Mouse (Mus musculus): ENCODE measurements around the gene S100a14. TPM values are rescaled to one million over a fixed set of nuclear protein-coding genes. Genes with fewer than 3 reads are reported as not detected.

S100a14 gene
- polyA plus RNA-seq, 1 experiment from 2014 or later = 171 TPM

DNA sequence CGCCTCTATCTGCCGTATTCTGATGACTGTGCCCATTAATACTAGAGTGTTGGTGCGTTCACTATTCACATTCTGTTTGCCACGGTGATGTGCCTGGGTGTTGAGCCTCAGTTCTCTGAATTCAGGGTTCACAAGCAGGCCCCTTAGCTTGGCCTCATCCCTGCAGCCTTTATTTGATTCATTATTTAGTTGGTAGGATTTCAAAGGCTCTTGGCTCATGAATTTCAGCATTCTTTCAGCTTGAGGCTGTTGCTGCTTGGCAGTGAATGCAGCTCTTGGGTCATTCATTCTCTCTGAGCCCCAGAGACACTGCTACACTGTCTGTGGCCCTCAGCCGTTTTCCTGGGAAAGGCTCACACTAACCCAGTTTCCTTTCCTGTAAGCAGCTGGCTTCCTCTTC is 29.3 kb downstream of the S100a14 start:
- no peak for ATAC-seq (ENCODE audit: insufficient number of reproducible peaks, low FRiP score, low TSS enrichment, low read depth)
- WGBS = 51% methylated on average over 5 of the region's 5 CpGs
- Histone ChIP-seq H3K9ac (no peak overlapping the region), H3K4me3 (no peak overlapping the region), H3K4me2 (no peak overlapping the region), H3K27ac (0 out of 2 replicates have a peak overlapping the region, but pooled peaks have one; percentile 43), H3K9me3 (no peaks in the 10 kb centered on the region), H3K27me3 (no peaks in the 10 kb centered on the region), H3K36me3 (no peaks in the 10 kb centered on the region), H3K4me1 (peaks cover 7% of the 10 kb centered on the region; the same call in 1 of the 2 replicates)

GRCm38 (mm10) chr3:90560008-90560628 is 33.5 kb downstream of the S100a14 start, which contains the start of gene S100a3:
Gene S100a3 (plus strand): TSS chr3:90560578.
- no peak within 1 kb of the TSS for H3K4me2 ChIP-seq
- H3K27ac ChIP-seq = peak within 1 kb of the TSS; percentile 8; the same call in 1 of the 2 replicates
- no peaks in the 10 kb centered on the region for H3K36me3 ChIP-seq
- WGBS = 63% methylated on average over 6 of the region's 6 CpGs
- no peaks in the 10 kb centered on the region for H3K9me3 ChIP-seq
- peaks cover 7% of the 10 kb centered on the region; the same call in 1 of the 2 replicates for H3K4me1 ChIP-seq
- no peaks in the 10 kb centered on the region for H3K27me3 ChIP-seq
- no peak within 1 kb of the TSS for H3K9ac ChIP-seq
- no peak within 1 kb of the TSS for H3K4me3 ChIP-seq
- no peak for ATAC-seq (ENCODE audit: insufficient number of reproducible peaks, low FRiP score, low TSS enrichment, low read depth)

DNA sequence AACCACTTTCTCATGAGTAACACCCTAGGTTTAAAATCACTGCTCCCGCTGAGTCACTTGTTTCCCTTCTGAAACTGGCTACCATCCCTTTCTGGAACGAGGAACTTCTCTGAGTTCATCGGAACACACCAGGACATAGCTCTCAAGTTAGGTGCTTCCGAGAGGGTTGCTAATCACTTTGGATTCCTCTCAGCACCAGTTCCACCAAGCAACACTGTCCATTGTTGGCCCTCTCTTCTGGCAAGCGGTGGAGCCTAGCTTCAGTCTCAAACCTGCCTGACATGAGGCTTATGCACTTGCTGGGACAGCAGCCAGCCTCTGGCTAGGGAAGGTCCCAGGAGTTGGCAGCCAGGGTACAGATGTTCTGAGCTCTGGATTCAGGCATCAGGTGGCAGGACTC is 48.0 kb downstream of the S100a14 start:
- no peak for ATAC-seq (ENCODE audit: insufficient number of reproducible peaks, low FRiP score, low TSS enrichment, low read depth)
- Histone ChIP-seq H3K36me3 (no peaks in the 10 kb centered on the region), H3K4me3 (no peak overlapping the region), H3K4me2 (no peak overlapping the region), H3K27ac (no peak overlapping the region), H3K27me3 (no peaks in the 10 kb centered on the region), H3K9me3 (no peaks in the 10 kb centered on the region), H3K4me1 (peaks cover 6% of the 10 kb centered on the region), H3K9ac (no peak overlapping the region)
- 79% methylated on average over 5 of the region's 5 CpGs for WGBS

GRCm38 (mm10) chr3:90575320-90575719 is 48.7 kb downstream of the S100a14 start:
- no peak for ATAC-seq (ENCODE audit: insufficient number of reproducible peaks, low FRiP score, low TSS enrichment, low read depth)
- Histone ChIP-seq H3K4me3 (no peak overlapping the region), H3K9ac (no peak overlapping the region), H3K36me3 (no peaks in the 10 kb centered on the region), H3K4me1 (peaks cover 10% of the 10 kb centered on the region), H3K9me3 (no peaks in the 10 kb centered on the region), H3K27ac (no peak overlapping the region), H3K27me3 (no peaks in the 10 kb centered on the region), H3K4me2 (no peak overlapping the region)
- 77% methylated on average over 3 of the region's 3 CpGs for WGBS

- H3K9me3 ChIP-seq = no peaks in the 10 kb centered on the region
- no peak for ATAC-seq (ENCODE audit: insufficient number of reproducible peaks, low FRiP score, low TSS enrichment, low read depth)
- H3K4me2 ChIP-seq = no peak overlapping the region
- no peak overlapping the region for H3K27ac ChIP-seq
- no peak overlapping the region for H3K9ac ChIP-seq
- no peak overlapping the region for H3K4me3 ChIP-seq
- H3K4me1 ChIP-seq = peaks cover 11% of the 10 kb centered on the region
- H3K36me3 ChIP-seq = no peaks in the 10 kb centered on the region
- WGBS = 58% methylated on average over 10 of the region's 10 CpGs
- H3K27me3 ChIP-seq = no peaks in the 10 kb centered on the region
Observed at GRCm38 (mm10) chr3:90576351-90577001, 49.8 kb downstream of the S100a14 start.

Other genes with a start within 250 kb of the S100a14 start
- 13.3 and 14.2 TPM in 2 replicates for gene Gatad2b, start 233.7 kb upstream of the S100a14 start, polyA plus RNA-seq (2015; fragmentation: Nextera tagmentation; extraction: Ambion mirVana)
- gene Slc27a3, start 136.9 kb upstream of the S100a14 start, polyA plus RNA-seq (2015; fragmentation: Nextera tagmentation; extraction: Ambion mirVana) = 36.2 and 37.0 TPM in 2 replicates
- gene Ints3, start 93.2 kb upstream of the S100a14 start, polyA plus RNA-seq (2015; fragmentation: Nextera tagmentation; extraction: Ambion mirVana) = 25.6 and 28.0 TPM in 2 replicates
- gene Npr1, start 61.0 kb upstream of the S100a14 start, polyA plus RNA-seq (2015; fragmentation: Nextera tagmentation; extraction: Ambion mirVana) = 5.4 and 6.7 TPM in 2 replicates
- 171 and 176 TPM in 2 replicates for gene Ilf2, start 50.7 kb upstream of the S100a14 start, polyA plus RNA-seq (2015; fragmentation: Nextera tagmentation; extraction: Ambion mirVana)
- gene Snapin, start 35.8 kb upstream of the S100a14 start, polyA plus RNA-seq (2015; fragmentation: Nextera tagmentation; extraction: Ambion mirVana) = 89.9 and 95.4 TPM in 2 replicates
- 146 and 147 TPM in 2 replicates for gene Chtop, start 17.4 kb upstream of the S100a14 start, polyA plus RNA-seq (2015; fragmentation: Nextera tagmentation; extraction: Ambion mirVana)
- gene S100a1, start 12.5 kb upstream of the S100a14 start, polyA plus RNA-seq (2015; fragmentation: Nextera tagmentation; extraction: Ambion mirVana) = 38.7 and 40.1 TPM in 2 replicates
- 52.1 and 55.0 TPM in 2 replicates for gene S100a13, start 12.4 kb upstream of the S100a14 start, polyA plus RNA-seq (2015; fragmentation: Nextera tagmentation; extraction: Ambion mirVana)
- 426 and 454 TPM in 2 replicates for gene S100a16, start 10.4 kb downstream of the S100a14 start, polyA plus RNA-seq (2015; fragmentation: Nextera tagmentation; extraction: Ambion mirVana)
- gene S100a3, start 33.7 kb downstream of the S100a14 start, polyA plus RNA-seq (2015; fragmentation: Nextera tagmentation; extraction: Ambion mirVana) = 1.8 and 2.6 TPM in 2 replicates
- not detected in 2 replicates for gene S100a2, start 63.4 kb downstream of the S100a14 start, polyA plus RNA-seq (2015; fragmentation: Nextera tagmentation; extraction: Ambion mirVana)
- gene Gm42674, start 75.0 kb downstream of the S100a14 start, polyA plus RNA-seq (2015; fragmentation: Nextera tagmentation; extraction: Ambion mirVana) = not detected in 2 replicates
- gene S100a4, start 76.9 kb downstream of the S100a14 start, polyA plus RNA-seq (2015; fragmentation: Nextera tagmentation; extraction: Ambion mirVana) = 21.0 and 29.6 TPM in 2 replicates
- gene S100a5, start 81.7 kb downstream of the S100a14 start, polyA plus RNA-seq (2015; fragmentation: Nextera tagmentation; extraction: Ambion mirVana) = not detected in 2 replicates
- 481 and 553 TPM in 2 replicates for gene S100a6, start 86.0 kb downstream of the S100a14 start, polyA plus RNA-seq (2015; fragmentation: Nextera tagmentation; extraction: Ambion mirVana)
- gene S100a7a, start 127.2 kb downstream of the S100a14 start, polyA plus RNA-seq (2015; fragmentation: Nextera tagmentation; extraction: Ambion mirVana) = 8.4 and 9.6 TPM in 2 replicates
- 30.5 and 33.3 TPM in 2 replicates for gene S100a8, start 142.1 kb downstream of the S100a14 start, polyA plus RNA-seq (2015; fragmentation: Nextera tagmentation; extraction: Ambion mirVana)
- 20.9 and 25.6 TPM in 2 replicates for gene S100a9, start 168.9 kb downstream of the S100a14 start, polyA plus RNA-seq (2015; fragmentation: Nextera tagmentation; extraction: Ambion mirVana)
- 1.2 and 1.3 TPM in 2 replicates for gene Pglyrp4, start 200.1 kb downstream of the S100a14 start, polyA plus RNA-seq (2015; fragmentation: Nextera tagmentation; extraction: Ambion mirVana)

Data from limb, embryonic 15.5 days (tissue).